Mouse (Mus musculus) limb, embryonic 15.5 days (tissue): ENCODE measurements around the gene Gramd1b. TPM values are rescaled to one million over a fixed set of nuclear protein-coding genes. Genes with fewer than 3 reads are reported as not detected.

Source experiments
- ATAC-seq: fragments of 200-750 bp; cut with Nextera tagmentation; 2 replicates; pipeline ENCODE4 v1.8.0; 2017; ENCODE audit warnings: low read depth, moderate TSS enrichment; ENCODE audit not compliant: insufficient number of reproducible peaks, low FRiP score, low TSS enrichment
- H3K27ac ChIP-seq: fragments of 300-500 bp; sonication (generic); 2 replicates; pipeline ENCODE4 v1.5.1; 2015; ENCODE audit warnings: moderate library complexity, mild to moderate bottlenecking, inconsistent platforms
- H3K27me3 ChIP-seq: fragments of 300-500 bp; sonication (generic); 2 replicates; pipeline ENCODE4 v1.6.1; 2015; ENCODE audit warnings: inconsistent platforms
- H3K36me3 ChIP-seq: fragments of 300-500 bp; sonication (generic); 2 replicates; pipeline ENCODE4 v1.6.1; 2015; ENCODE audit warnings: inconsistent platforms
- H3K4me1 ChIP-seq: fragments of 300-500 bp; sonication (generic); 2 replicates; pipeline ENCODE4 v1.6.1; 2015; ENCODE audit warnings: inconsistent platforms
- H3K4me2 ChIP-seq: fragments of 300-500 bp; sonication (generic); 2 replicates; pipeline ENCODE4 v1.6.1; 2015; ENCODE audit warnings: mild to moderate bottlenecking, inconsistent platforms
- H3K4me3 ChIP-seq: fragments of 300-500 bp; sonication (generic); 2 replicates; pipeline ENCODE4 v1.5.1; 2015; ENCODE audit warnings: mild to moderate bottlenecking, inconsistent platforms
- H3K9ac ChIP-seq: fragments of 300-500 bp; sonication (generic); 2 replicates; pipeline ENCODE4 v1.6.1; 2015; ENCODE audit warnings: inconsistent platforms
- H3K9me3 ChIP-seq: fragments of 300-500 bp; sonication (generic); 2 replicates; pipeline ENCODE4 v1.6.1; 2016; ENCODE audit warnings: inconsistent platforms
- whole genome bisulfite sequencing: fragments of 180-500 bp; shearing (Covaris S2); methylation state at CpG from one replicate; pipeline ENCODE4 v1.1.7; 2015; 5-methylcytosine and 5-hydroxymethylcytosine counted together
- polyA plus RNA-seq: library from polyadenylated mRNA; unstranded; fragments of >200 nt; fragmentation: Nextera tagmentation; extraction: Ambion mirVana; gene quantifications from 2 replicates; pipeline ENCODE4 v1.2.1, GENCODE M21; 2015

The Gramd1b gene
- polyA plus RNA-seq, 1 experiment from 2014 or later: 3.2 TPM

- Histone ChIP-seq H3K9ac (no peak overlapping the region), H3K4me2 (no peak overlapping the region), H3K4me3 (no peak overlapping the region), H3K27ac (no peak overlapping the region), H3K36me3 (no peaks in the 10 kb centered on the region), H3K27me3 (no peaks in the 10 kb centered on the region), H3K4me1 (no peaks in the 10 kb centered on the region), H3K9me3 (peaks cover 3% of the 10 kb centered on the region; the same call in 1 of the 2 replicates)
- no peak for ATAC-seq
- WGBS: 52% methylated on average over 15 of the region's 15 CpGs
Observed at GRCm38 (mm10) chr9:40469403-40470137, 61.6 kb downstream of the Gramd1b start.

GRCm38 (mm10) chr9:40466782-40467181, 64.4 kb downstream of the Gramd1b start:
- WGBS: 50% methylated on average over 7 of the region's 7 CpGs

GRCm38 (mm10) chr9:40465596-40465995, 65.6 kb downstream of the Gramd1b start:
- no peak overlapping the region for H3K27ac ChIP-seq
- H3K36me3 ChIP-seq: no peaks in the 10 kb centered on the region
- no peak for ATAC-seq
- H3K4me2 ChIP-seq: no peak overlapping the region
- 90% methylated on average over 5 of the region's 5 CpGs for whole genome bisulfite sequencing
- H3K27me3 ChIP-seq: no peaks in the 10 kb centered on the region
- H3K4me1 ChIP-seq: no peaks in the 10 kb centered on the region
- no peak overlapping the region for H3K9ac ChIP-seq
- peaks cover 3% of the 10 kb centered on the region; the same call in 1 of the 2 replicates for H3K9me3 ChIP-seq
- no peak overlapping the region for H3K4me3 ChIP-seq

More at GRCm38 (mm10) chr9:40466782-40467181, 64.4 kb downstream of the Gramd1b start:
- H3K27me3 ChIP-seq: no peaks in the 10 kb centered on the region
- no peaks in the 10 kb centered on the region for H3K4me1 ChIP-seq
- H3K4me2 ChIP-seq: no peak overlapping the region
- H3K9ac ChIP-seq: no peak overlapping the region
- H3K36me3 ChIP-seq: no peaks in the 10 kb centered on the region
- peaks cover 3% of the 10 kb centered on the region; the same call in 1 of the 2 replicates for H3K9me3 ChIP-seq
- no peak overlapping the region for H3K4me3 ChIP-seq
- no peak overlapping the region for H3K27ac ChIP-seq
- no peak for ATAC-seq

- ATAC-seq: no peak
- no peak overlapping the region for H3K4me2 ChIP-seq
- no peak overlapping the region for H3K9ac ChIP-seq
- H3K27me3 ChIP-seq: no peaks in the 10 kb centered on the region
- WGBS: 80% methylated on average over 6 of the region's 6 CpGs
- no peak overlapping the region for H3K27ac ChIP-seq
- no peaks in the 10 kb centered on the region for H3K9me3 ChIP-seq
- no peaks in the 10 kb centered on the region for H3K36me3 ChIP-seq
- H3K4me1 ChIP-seq: no peaks in the 10 kb centered on the region
- no peak overlapping the region for H3K4me3 ChIP-seq
Observed at GRCm38 (mm10) chr9:40462401-40462800, 68.8 kb downstream of the Gramd1b start.

- H3K4me2 ChIP-seq: no peak overlapping the region
- WGBS: 37% methylated on average over 6 of the region's 6 CpGs
- 0 out of 2 replicates have a peak, but pooled peaks cover 11% of the 10 kb centered on the region for H3K4me1 ChIP-seq
- H3K27ac ChIP-seq: no peak overlapping the region
- no peak overlapping the region for H3K9ac ChIP-seq
- H3K36me3 ChIP-seq: no peaks in the 10 kb centered on the region
- H3K4me3 ChIP-seq: no peak overlapping the region
- H3K9me3 ChIP-seq: no peaks in the 10 kb centered on the region
- ATAC-seq: no peak
- H3K27me3 ChIP-seq: no peaks in the 10 kb centered on the region
Observed at GRCm38 (mm10) chr9:40460781-40461180, 70.4 kb downstream of the Gramd1b start.

- WGBS: 56% methylated on average over 5 of the region's 5 CpGs
- H3K27me3 ChIP-seq: peaks cover 7% of the 10 kb centered on the region
- H3K4me2 ChIP-seq: no peak overlapping the region
- H3K9me3 ChIP-seq: no peaks in the 10 kb centered on the region
- peaks cover 19% of the 10 kb centered on the region for H3K4me1 ChIP-seq
- H3K4me3 ChIP-seq: no peak overlapping the region
- 0 out of 2 replicates have a peak, but pooled peaks have one; percentile 25 for ATAC-seq
- no peak overlapping the region for H3K27ac ChIP-seq
- H3K9ac ChIP-seq: no peak overlapping the region
- H3K36me3 ChIP-seq: no peaks in the 10 kb centered on the region
Observed at GRCm38 (mm10) chr9:40459304-40460280, 71.6 kb downstream of the Gramd1b start.

GRCm38 (mm10) chr9:40458559-40459303, 72.5 kb downstream of the Gramd1b start:
- no peak for ATAC-seq
- H3K9me3 ChIP-seq: no peaks in the 10 kb centered on the region
- H3K27ac ChIP-seq: 0 out of 2 replicates have a peak overlapping the region, but pooled peaks have one; percentile 2

GRCm38 (mm10) chr9:40457448-40457847, 73.7 kb downstream of the Gramd1b start:
- no peak for ATAC-seq
- no peak overlapping the region for H3K9ac ChIP-seq
- peaks cover 19% of the 10 kb centered on the region for H3K4me1 ChIP-seq
- H3K4me2 ChIP-seq: no peak overlapping the region
- H3K4me3 ChIP-seq: no peak overlapping the region
- H3K9me3 ChIP-seq: no peaks in the 10 kb centered on the region
- peaks cover 16% of the 10 kb centered on the region for H3K27me3 ChIP-seq
- 79% methylated on average over 5 of the region's 5 CpGs for WGBS
- H3K36me3 ChIP-seq: no peaks in the 10 kb centered on the region
- no peak overlapping the region for H3K27ac ChIP-seq

More at GRCm38 (mm10) chr9:40458559-40459303, 72.5 kb downstream of the Gramd1b start:
- Histone ChIP-seq H3K9ac (no peak overlapping the region), H3K36me3 (no peaks in the 10 kb centered on the region), H3K4me3 (no peak overlapping the region), H3K4me2 (no peak overlapping the region), H3K4me1 (peaks cover 19% of the 10 kb centered on the region), H3K27me3 (peaks cover 15% of the 10 kb centered on the region)
- 62% methylated on average over 4 of the region's 4 CpGs for WGBS

- under 1% methylated on average over 7 of the region's 7 CpGs for WGBS
- ATAC-seq: peak; percentile 74
Observed at GRCm38 (mm10) chr9:40456191-40456590, 75.0 kb downstream of the Gramd1b start.

GRCm38 (mm10) chr9:40455336-40456185, 75.6 kb downstream of the Gramd1b start:
- H3K27ac ChIP-seq: peak overlapping the region; percentile 61
- no peaks in the 10 kb centered on the region for H3K9me3 ChIP-seq
- H3K36me3 ChIP-seq: no peaks in the 10 kb centered on the region
- peaks cover 16% of the 10 kb centered on the region for H3K27me3 ChIP-seq
- H3K4me1 ChIP-seq: peaks cover 19% of the 10 kb centered on the region
- under 1% methylated on average over 76 of the region's 77 CpGs for WGBS
- H3K4me3 ChIP-seq: peak overlapping the region; percentile 60
- peak; percentile 21; the same call in 1 of the 2 replicates for ATAC-seq
- H3K4me2 ChIP-seq: peak overlapping the region; percentile 100
- H3K9ac ChIP-seq: peak overlapping the region; percentile 64

More at GRCm38 (mm10) chr9:40456191-40456590, 75.0 kb downstream of the Gramd1b start:
- Histone ChIP-seq H3K4me2 (peak overlapping the region; percentile 100), H3K27ac (peak overlapping the region; percentile 61), H3K9ac (peak overlapping the region; percentile 64; the same call in 1 of the 2 replicates), H3K4me1 (peaks cover 19% of the 10 kb centered on the region), H3K9me3 (no peaks in the 10 kb centered on the region), H3K27me3 (peaks cover 16% of the 10 kb centered on the region), H3K36me3 (no peaks in the 10 kb centered on the region), H3K4me3 (peak overlapping the region; percentile 60)
